Mouse (Mus musculus) frontal cortex, postnatal 14 days (tissue): ENCODE data around the gene Gm28269.

ENCODE experiments used
- DNase-seq, 2 experiments: peaks; one replicate each; pipeline ENCODE4 v3.0.0; 2022; ENCODE audit warnings: low spot score in 2 of 2

Gm28269 gene

DNA sequence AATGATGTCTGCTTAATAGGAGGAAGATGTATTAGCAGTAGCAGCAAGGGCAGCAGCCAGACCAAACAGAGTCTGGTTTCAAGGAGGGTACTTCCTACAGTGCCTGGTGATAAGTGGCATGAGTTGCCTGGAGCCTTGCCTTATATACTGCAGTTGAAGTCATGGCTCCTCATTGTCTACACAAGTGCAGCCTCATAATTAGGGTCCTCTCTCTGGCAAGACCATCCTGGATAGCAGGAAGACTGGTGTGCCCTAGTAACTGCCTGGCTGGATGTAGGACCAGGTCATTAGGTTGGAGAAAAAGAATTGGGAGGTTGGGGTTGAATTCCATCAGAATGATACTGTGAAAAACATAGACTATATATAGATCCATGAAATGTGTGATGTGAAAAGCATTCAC lies at the start of gene Gm28269:
Gene Gm28269, minus strand, starts transcription at position 101 of the 400 bp plus-strand sequence.
- DNase-seq = no peak

DNA sequence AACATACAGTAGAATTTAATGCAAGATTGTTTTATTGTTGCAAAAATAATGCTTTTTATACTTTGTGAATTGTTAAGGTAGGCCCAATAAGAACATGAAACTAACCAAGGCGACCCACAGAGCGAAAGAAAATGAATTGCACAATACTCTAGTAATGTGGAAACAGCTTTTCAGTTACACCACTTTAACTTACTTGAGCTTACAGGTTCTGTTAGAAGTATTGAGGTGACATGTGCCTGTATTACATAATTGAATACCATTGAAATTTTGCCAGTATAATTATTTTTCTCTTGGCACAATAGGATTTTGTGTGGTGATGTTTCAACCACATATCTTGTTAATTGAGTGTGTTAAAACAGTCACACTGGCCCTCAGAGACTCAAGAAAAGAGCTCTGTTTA lies 28.0 kb downstream of the Gm28269 start:
- no peak for DNase-seq

DNA sequence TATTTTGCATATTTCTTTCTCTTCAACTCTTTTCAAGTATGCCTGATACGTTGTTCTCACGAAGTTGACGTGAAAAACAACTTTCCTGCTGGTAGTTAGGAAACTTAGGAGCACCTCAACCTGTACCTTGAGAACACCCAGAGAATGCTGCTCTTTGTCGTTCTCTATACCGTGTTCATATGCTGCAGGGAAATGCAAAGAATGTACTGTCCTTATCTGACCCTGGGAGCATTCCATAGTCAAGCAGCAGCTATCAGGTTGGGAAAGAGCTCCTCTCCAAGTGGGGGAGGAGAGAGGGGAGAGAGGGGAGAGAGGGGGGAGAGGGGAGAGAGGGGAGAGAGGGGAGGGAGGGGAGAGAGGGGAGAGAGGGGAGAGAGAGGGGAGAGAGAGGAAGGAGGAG lies 29.6 kb downstream of the Gm28269 start:
- no peak for DNase-seq

DNA sequence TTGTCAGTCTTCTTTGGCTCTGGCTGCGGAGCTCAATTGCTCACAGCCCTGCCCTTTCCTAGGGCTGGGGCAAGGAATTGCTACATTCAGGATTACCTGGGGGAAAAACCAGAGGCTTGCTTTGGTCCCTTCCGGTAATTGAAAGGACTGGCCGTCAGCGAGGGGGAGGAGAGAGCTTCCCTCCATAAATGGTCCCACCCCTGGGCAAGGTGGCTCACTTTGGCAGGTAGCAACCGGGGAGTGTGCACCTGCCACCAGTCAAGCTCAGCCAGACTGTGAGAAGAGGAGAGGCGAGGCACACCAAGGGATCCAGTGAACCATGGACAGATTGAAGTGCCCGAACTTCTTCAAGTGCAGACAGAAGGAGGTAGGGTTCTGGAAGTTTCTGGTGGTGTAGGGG lies 30.1 kb downstream of the Gm28269 start, which contains the start of gene Slc6a14:
Gene Slc6a14, plus strand, starts transcription at position 68 of the 400 bp plus-strand sequence.
- DNase-seq = no peak

DNA sequence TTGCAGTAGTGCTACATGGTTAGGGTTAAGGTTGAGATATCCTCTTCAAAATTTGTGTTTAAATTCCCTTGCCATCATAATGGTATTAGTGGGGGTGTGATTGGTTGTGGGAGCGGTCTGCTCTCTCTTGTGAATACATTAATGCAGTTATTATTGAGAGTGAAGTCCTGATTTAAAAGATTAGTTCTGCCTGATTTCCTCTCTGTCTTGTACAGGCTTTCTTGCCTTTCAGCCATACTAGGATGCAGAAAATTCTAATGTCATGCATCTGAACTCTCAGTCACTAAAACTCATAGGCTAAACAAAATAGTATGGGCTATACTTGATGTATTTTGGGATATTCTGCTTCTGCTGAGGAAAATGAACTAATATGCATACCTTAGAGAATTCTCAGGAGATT lies 40.4 kb downstream of the Gm28269 start:
- no peak for DNase-seq

DNA sequence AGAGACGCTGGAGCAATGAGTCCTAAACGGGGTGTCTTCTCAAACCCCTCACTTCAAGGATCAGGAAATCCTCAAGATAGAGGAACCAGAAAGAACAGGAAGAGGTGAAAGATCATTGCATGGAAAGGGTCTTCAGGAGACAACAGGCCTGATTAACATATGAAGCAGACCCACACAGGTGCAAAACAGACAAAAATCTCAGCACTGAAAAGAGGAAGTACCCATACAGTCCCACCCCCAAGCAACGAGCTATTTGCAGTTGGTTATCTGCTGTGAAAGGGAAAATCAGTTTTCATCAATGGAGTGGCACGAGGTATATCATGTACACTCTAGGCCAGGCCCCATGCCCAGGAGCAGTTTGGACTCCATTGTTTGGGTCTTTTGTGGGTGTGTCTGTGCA lies 43.3 kb downstream of the Gm28269 start:
- no peak for DNase-seq

DNA sequence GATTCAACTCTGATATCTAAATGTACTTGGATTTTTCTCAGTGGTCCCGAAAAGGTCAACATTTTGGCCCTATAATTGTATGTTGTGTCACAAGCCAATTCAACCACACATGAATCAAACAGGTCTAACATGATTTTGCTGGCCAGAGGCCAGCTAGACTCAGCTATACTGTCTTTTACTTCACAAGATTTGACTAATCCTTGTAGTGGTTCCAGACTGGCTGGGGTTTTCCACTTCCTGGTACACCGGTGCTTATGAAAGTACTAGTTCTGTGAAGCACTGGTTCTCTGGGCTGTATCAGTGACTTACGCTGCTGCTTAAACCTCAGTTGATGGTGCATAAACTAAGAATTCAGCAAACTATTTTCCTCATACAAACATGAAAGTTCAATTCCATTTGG lies 49.2 kb downstream of the Gm28269 start:
- DNase-seq = no peak

DNA sequence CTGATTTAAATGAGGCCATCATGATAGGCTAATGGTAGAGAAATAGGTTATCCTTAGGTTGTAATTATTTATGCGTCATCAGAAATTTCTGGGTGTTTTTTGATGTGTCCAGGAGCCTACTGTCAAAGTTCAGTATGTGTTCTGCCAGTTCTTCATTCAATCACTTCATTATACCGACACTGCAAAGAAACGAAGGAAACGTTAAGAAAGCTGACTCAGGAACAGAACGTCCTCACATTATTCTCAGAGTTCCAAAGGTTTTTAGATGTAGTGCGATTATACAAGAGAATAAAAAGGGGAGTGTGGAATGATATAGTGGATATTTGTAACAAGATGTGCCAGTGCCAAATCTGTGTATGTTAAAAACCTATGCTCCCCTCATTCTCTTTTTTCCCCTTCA lies 49.7 kb downstream of the Gm28269 start:
- DNase-seq = no peak
